Mouse (Mus musculus): ENCODE data around the gene Nasp. TPM values are rescaled to one million over a fixed set of nuclear protein-coding genes. Genes with fewer than 3 reads are reported as not detected.

Nasp gene
- polyA plus RNA-seq, 1 experiment from 2014 or later = 116 TPM

DNA sequence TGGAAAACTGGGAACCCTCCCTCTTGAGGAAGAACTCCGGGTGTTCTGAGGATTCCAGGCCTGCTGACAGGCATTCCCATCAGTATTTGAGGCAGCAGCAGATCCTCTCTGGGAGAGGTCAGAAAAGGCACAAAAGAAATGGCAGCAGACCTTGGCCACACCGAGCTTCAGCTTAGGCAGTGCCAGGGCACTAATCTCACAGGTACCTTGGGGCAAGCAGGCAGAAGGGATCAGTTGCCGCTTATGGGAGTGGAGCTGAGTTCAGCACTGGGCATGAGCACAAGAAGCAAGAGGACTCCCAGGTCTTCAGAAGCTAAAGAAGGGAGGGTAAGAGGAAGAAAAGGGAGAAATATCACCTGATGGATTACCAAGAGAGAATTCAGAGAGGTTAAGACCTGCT lies 30.2 kb upstream of the Nasp start:
- no peak for ATAC-seq (ENCODE audit: insufficient number of reproducible peaks, low FRiP score)
- 41% methylated on average over 3 of the region's 3 CpGs for WGBS
- Histone ChIP-seq H3K4me1 (replicated peaks) (0 out of 2 replicates have a peak, but pooled peaks cover 3% of the 10 kb centered on the region), H3K4me2 (no peak overlapping the region), H3K9ac (no peak overlapping the region), H3K27me3 (replicated peaks) (no peaks in the 10 kb centered on the region), H3K36me3 (no peaks in the 10 kb centered on the region), H3K4me3 (no peak overlapping the region), H3K9me3 (replicated peaks) (no peaks in the 10 kb centered on the region), H3K27ac (ENCODE audit: poor library complexity, severe bottlenecking) (no peak overlapping the region)

DNA sequence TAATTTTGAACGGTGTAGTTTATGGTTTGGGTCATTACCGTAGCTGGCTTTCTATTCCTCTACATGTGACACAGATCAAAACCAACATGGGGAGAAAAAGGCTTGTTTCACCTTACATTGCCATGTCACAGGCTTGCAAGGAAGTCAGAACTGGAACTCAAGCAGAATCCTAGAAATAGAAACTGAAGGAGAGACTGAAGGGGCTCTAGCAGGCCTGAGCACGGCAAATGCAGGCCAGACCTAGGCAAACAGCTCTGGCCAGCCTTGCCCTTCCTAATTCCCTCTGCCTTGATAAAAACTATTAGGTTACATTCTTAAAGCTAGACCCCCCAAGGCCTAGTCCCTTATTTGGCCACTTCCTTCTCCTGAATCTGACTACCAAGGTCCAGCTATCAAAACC lies 27.9 kb upstream of the Nasp start:
- WGBS = 58% methylated on average over 3 of the region's 3 CpGs
- no peak overlapping the region for H3K4me3 ChIP-seq
- no peaks in the 10 kb centered on the region for H3K9me3 ChIP-seq (replicated peaks)
- peaks cover 8% of the 10 kb centered on the region; the same call in 1 of the 2 replicates for H3K4me1 ChIP-seq (replicated peaks)
- no peak overlapping the region for H3K4me2 ChIP-seq
- no peaks in the 10 kb centered on the region for H3K27me3 ChIP-seq (replicated peaks)
- H3K27ac ChIP-seq (ENCODE audit: poor library complexity, severe bottlenecking) = no peak overlapping the region
- ATAC-seq (ENCODE audit: insufficient number of reproducible peaks, low FRiP score) = no peak
- H3K9ac ChIP-seq = no peak overlapping the region
- H3K36me3 ChIP-seq = no peaks in the 10 kb centered on the region

DNA sequence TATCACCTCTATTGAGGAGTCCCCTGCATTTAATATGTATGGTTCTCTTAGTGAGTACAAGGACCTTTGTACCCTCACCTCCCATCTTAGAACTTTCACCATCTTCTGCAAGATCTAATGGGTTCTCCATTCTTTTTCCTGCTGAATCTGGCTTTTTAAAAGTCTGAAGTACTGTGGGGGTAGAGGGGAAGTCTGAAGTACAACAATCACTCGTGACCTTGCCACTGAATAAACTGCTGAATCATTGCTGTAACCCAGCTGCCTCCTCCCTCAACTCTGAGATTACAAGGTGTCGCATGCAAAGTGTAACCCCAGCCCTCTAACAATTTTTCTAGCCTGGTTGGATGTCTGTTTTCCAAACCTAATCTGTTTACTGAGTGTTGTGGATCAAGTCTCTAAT lies 27.4 kb upstream of the Nasp start:
- Histone ChIP-seq H3K4me3 (no peak overlapping the region), H3K9ac (no peak overlapping the region), H3K9me3 (replicated peaks) (no peaks in the 10 kb centered on the region), H3K27ac (ENCODE audit: poor library complexity, severe bottlenecking) (no peak overlapping the region), H3K36me3 (no peaks in the 10 kb centered on the region), H3K27me3 (replicated peaks) (no peaks in the 10 kb centered on the region), H3K4me2 (no peak overlapping the region), H3K4me1 (replicated peaks) (peaks cover 11% of the 10 kb centered on the region)
- WGBS = 37% methylated on average over 2 of the region's 2 CpGs
- no peak for ATAC-seq (ENCODE audit: insufficient number of reproducible peaks, low FRiP score)

DNA sequence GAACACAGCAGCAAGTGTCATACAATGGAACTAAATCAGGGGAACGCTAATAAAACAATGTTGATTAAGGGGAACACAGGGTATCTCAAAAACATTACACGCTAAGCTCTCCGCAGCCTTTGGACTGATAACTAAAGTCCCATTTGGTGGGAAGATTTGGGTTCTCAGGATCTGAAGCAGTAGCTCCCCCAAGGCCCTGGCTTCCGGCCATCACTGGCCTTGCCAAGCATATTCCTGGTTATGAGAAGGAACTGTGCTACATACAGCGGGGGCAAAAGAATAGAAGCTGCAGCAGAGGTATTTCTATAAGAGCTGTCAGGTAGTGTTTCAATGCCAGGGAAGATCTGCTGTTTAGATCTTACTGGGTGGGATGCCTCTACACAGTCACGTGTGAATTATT lies 25.5 kb upstream of the Nasp start:
- H3K27me3 ChIP-seq (replicated peaks) = no peaks in the 10 kb centered on the region
- H3K4me3 ChIP-seq = no peak overlapping the region
- H3K4me1 ChIP-seq (replicated peaks) = peaks cover 24% of the 10 kb centered on the region
- WGBS = 86% methylated on average over 6 of the region's 6 CpGs
- H3K9ac ChIP-seq = no peak overlapping the region
- no peak overlapping the region for H3K27ac ChIP-seq (ENCODE audit: poor library complexity, severe bottlenecking)
- peaks cover 15% of the 10 kb centered on the region for H3K36me3 ChIP-seq
- no peak for ATAC-seq (ENCODE audit: insufficient number of reproducible peaks, low FRiP score)
- no peaks in the 10 kb centered on the region for H3K9me3 ChIP-seq (replicated peaks)
- H3K4me2 ChIP-seq = no peak overlapping the region

DNA sequence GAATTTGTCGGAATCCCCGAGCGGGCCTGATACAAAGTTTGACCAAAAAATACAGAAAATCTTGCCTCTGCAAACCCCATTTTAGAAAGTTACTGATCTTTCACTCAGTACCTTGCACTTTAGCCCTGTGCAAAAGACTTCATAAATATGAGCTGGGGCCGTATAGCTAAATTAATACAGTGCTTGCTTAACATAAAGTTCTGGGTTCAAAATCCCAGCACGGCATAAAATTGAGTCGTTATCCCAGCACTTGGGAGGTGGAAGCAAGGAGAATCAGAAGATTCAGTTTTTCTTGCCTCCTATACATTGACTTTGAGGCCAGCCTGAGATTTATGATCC lies 24.0 kb upstream of the Nasp start:
- H3K9me3 ChIP-seq (replicated peaks) = no peaks in the 10 kb centered on the region
- no peak for ATAC-seq (ENCODE audit: insufficient number of reproducible peaks, low FRiP score)
- H3K4me2 ChIP-seq = peak overlapping the region; percentile 90
- H3K27me3 ChIP-seq (replicated peaks) = no peaks in the 10 kb centered on the region
- 0 out of 2 replicates have a peak overlapping the region, but pooled peaks have one; percentile 13 for H3K27ac ChIP-seq (ENCODE audit: poor library complexity, severe bottlenecking)
- peaks cover 27% of the 10 kb centered on the region for H3K36me3 ChIP-seq
- H3K4me3 ChIP-seq = peak overlapping the region; percentile 89
- H3K4me1 ChIP-seq (replicated peaks) = peaks cover 36% of the 10 kb centered on the region
- WGBS = 12% methylated on average over 6 of the region's 6 CpGs
- peak overlapping the region; percentile 97 for H3K9ac ChIP-seq

DNA sequence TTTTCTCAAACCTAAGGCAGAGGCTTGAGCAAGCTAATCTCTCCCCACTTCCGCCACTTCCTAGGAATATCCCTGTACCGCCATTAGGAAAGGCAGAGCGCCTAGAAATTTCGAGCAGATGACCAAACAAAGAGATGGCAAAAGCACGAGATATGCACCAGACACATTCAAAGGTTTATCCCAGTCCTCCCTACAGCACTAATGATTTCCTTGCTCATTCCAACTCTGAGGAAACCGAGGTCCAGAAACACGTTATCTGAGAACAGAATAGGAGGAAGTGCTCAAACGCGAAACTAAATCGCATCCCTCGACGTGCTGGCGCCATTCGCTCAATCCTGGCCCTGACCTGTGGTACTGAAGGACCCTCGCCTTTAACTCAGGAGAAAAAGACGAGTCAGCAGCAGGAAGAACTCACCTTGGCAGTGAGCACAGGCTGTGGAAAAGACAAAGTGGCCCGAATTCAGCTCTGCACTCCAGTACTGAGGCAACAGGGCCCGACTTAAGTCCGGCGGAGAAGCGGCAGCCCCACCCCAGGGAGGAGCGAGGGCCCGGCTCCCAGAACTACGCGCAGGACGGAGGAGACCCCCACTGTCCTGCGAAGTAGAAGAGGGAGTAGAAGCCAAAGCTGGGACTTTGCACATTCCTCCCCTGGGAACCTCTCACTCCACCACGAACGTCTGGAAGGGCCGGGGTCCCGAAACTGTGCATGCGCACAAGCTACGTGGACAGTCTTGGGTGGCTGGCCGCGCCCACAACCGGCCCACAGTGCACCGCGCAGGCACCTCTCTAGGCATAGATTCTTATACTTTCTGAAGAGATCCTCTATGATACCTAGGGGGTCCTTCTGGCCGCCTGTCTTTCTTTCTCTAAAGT lies 23.4 kb upstream of the Nasp start, which contains the start of gene Akr1a1:
TSS of gene Akr1a1 (minus strand) at position 757 of the 873 bp plus-strand sequence.
- Histone ChIP-seq H3K27ac (ENCODE audit: poor library complexity, severe bottlenecking) (peak within 1 kb of the TSS; percentile 94), H3K36me3 (peaks cover 31% of the 10 kb centered on the region), H3K9me3 (replicated peaks) (no peaks in the 10 kb centered on the region), H3K27me3 (replicated peaks) (no peaks in the 10 kb centered on the region), H3K9ac (peak within 1 kb of the TSS; percentile 97), H3K4me1 (replicated peaks) (peaks cover 40% of the 10 kb centered on the region), H3K4me2 (peak within 1 kb of the TSS; percentile 90), H3K4me3 (peak within 1 kb of the TSS; percentile 89)
- WGBS = under 1% methylated on average over 39 of the region's 39 CpGs
- ATAC-seq (ENCODE audit: insufficient number of reproducible peaks, low FRiP score) = peak; percentile 94

DNA sequence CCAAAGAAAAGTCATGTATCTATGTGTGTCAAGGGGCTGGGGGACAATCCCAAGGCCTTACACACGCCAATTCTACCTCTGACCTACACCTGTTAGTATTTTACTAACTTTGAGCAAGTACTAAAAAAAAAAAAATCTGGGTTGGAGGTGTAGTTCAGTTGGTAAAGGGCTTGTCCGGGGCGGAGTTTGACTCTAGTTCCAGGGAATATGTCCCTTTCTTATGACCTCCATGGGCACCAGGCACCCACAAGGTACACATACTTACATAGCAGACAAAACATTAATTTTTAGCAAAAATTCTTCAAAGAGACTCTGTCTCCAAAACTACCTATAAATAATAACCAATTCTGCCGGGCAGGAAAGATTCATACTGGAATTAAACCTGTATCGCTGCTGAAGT lies 22.6 kb upstream of the Nasp start:
- Histone ChIP-seq H3K27ac (ENCODE audit: poor library complexity, severe bottlenecking) (peak overlapping the region; percentile 94), H3K4me1 (replicated peaks) (peaks cover 45% of the 10 kb centered on the region)

DNA sequence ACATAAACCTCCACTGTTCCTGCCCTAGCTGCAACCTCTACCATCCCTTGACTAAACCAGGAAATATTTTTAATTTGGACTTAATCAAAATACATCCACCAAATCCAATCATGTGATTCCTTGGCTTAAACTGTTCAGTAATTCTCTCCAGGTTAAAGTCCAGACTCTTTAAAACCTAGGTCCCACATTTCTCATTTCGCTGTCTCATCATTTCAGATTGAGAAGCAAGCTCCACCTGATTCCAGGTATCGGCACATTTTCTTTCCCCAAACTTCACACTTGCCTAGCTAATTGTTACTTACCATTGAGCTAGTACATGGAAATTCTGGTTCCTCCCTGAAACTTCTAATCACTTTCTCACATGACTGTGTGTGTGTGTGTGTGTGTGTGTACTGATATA lies 21.7 kb upstream of the Nasp start:
- Histone ChIP-seq H3K27me3 (replicated peaks) (no peaks in the 10 kb centered on the region), H3K4me3 (peak overlapping the region; percentile 89; the same call in 1 of the 2 replicates), H3K4me1 (replicated peaks) (peaks cover 47% of the 10 kb centered on the region), H3K27ac (ENCODE audit: poor library complexity, severe bottlenecking) (no peak overlapping the region), H3K9me3 (replicated peaks) (no peaks in the 10 kb centered on the region), H3K36me3 (peaks cover 42% of the 10 kb centered on the region), H3K9ac (no peak overlapping the region), H3K4me2 (peak overlapping the region; percentile 90)
- 98% methylated on average over 2 of the region's 2 CpGs for WGBS
- ATAC-seq (ENCODE audit: insufficient number of reproducible peaks, low FRiP score) = no peak

More for the DNA sequence above, 22.6 kb upstream of the Nasp start:
- peak overlapping the region; percentile 89 for H3K4me3 ChIP-seq
- no peak for ATAC-seq (ENCODE audit: insufficient number of reproducible peaks, low FRiP score)
- no peaks in the 10 kb centered on the region for H3K27me3 ChIP-seq (replicated peaks)
- 27% methylated on average over 5 of the region's 5 CpGs for WGBS
- H3K9ac ChIP-seq = peak overlapping the region; percentile 97
- peak overlapping the region; percentile 90 for H3K4me2 ChIP-seq
- no peaks in the 10 kb centered on the region for H3K9me3 ChIP-seq (replicated peaks)
- peaks cover 38% of the 10 kb centered on the region for H3K36me3 ChIP-seq

DNA sequence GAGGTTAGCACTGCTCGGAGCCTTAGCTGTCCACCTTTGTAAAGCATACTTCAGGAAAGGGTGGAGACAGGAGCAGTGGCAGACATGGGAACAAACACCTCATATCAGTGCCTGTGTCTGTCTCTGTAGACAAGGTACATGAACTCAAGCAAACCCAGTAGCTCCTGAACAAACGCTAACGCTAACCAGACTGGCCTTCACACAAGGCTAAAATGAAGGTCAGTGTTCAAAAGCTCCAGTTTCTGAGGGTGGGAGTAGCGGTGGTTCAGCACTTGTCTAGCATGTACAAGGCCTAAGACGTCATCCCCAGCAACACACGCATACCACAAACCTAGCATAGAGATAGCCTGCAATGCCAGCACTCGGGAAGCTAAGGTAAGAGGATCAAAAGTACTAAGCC lies 17.9 kb upstream of the Nasp start:
- Histone ChIP-seq H3K9me3 (replicated peaks) (no peaks in the 10 kb centered on the region), H3K9ac (0 out of 2 replicates have a peak overlapping the region, but pooled peaks have one; percentile 19), H3K4me2 (no peak overlapping the region), H3K36me3 (peaks cover 75% of the 10 kb centered on the region), H3K27me3 (replicated peaks) (no peaks in the 10 kb centered on the region), H3K4me3 (no peak overlapping the region), H3K27ac (ENCODE audit: poor library complexity, severe bottlenecking) (peak overlapping the region; percentile 52; the same call in 1 of the 2 replicates), H3K4me1 (replicated peaks) (peaks cover 41% of the 10 kb centered on the region)
- 66% methylated on average over 7 of the region's 7 CpGs for WGBS
- no peak for ATAC-seq (ENCODE audit: insufficient number of reproducible peaks, low FRiP score)

DNA sequence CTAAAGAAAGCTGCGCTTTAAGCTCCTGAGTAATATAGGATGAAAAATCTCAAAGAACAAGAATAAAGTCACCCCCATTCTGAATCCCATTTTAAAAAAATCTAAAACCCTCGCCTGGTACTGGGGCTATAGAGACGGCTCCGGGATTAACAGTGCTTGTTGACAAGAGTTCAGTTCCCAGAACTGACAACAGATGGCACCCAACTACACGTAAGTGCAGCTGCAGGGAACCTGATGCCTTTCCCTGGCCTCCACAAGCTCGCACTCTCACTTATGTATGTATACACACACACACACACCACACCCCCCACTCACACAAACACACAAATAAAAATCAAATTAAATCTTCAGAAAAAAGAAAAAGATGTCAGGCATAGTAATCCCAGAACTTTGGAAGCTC lies 16.6 kb upstream of the Nasp start:
- no peak overlapping the region for H3K9ac ChIP-seq
- no peaks in the 10 kb centered on the region for H3K27me3 ChIP-seq (replicated peaks)
- no peak overlapping the region for H3K4me2 ChIP-seq
- WGBS = 57% methylated on average over 6 of the region's 6 CpGs
- no peak overlapping the region for H3K4me3 ChIP-seq
- H3K9me3 ChIP-seq (replicated peaks) = no peaks in the 10 kb centered on the region
- H3K27ac ChIP-seq (ENCODE audit: poor library complexity, severe bottlenecking) = no peak overlapping the region
- H3K4me1 ChIP-seq (replicated peaks) = peaks cover 31% of the 10 kb centered on the region
- no peak for ATAC-seq (ENCODE audit: insufficient number of reproducible peaks, low FRiP score)
- H3K36me3 ChIP-seq = peaks cover 82% of the 10 kb centered on the region

DNA sequence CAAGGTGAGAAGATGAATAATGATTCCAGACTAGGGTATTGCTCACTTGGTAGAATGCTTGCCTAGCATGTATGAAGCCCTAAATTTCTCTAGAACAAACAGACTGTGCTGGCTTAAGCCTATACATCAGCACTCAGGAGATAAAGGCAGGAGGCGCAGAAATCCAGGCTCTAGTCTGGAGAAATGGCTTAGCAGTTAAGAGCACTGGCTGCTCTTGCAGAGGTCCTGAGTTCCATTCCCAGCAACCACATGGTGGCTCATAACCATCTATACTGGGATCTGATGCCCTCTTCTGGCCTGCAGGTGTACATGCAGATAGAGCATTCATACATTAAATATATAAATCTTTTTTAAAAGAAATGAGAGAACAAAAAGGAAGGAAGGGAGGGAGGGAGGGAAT lies 14.3 kb upstream of the Nasp start:
- Histone ChIP-seq H3K9ac (no peak overlapping the region), H3K4me1 (replicated peaks) (peaks cover 14% of the 10 kb centered on the region), H3K27me3 (replicated peaks) (no peaks in the 10 kb centered on the region), H3K4me3 (no peak overlapping the region), H3K36me3 (peaks cover 81% of the 10 kb centered on the region), H3K4me2 (no peak overlapping the region), H3K27ac (ENCODE audit: poor library complexity, severe bottlenecking) (no peak overlapping the region), H3K9me3 (replicated peaks) (no peaks in the 10 kb centered on the region)
- WGBS = 97% methylated on average over 1 of the region's 1 CpGs
- no peak for ATAC-seq (ENCODE audit: insufficient number of reproducible peaks, low FRiP score)

All from heart, embryonic 12.5 days (tissue).